In the genomic region with DNA sequence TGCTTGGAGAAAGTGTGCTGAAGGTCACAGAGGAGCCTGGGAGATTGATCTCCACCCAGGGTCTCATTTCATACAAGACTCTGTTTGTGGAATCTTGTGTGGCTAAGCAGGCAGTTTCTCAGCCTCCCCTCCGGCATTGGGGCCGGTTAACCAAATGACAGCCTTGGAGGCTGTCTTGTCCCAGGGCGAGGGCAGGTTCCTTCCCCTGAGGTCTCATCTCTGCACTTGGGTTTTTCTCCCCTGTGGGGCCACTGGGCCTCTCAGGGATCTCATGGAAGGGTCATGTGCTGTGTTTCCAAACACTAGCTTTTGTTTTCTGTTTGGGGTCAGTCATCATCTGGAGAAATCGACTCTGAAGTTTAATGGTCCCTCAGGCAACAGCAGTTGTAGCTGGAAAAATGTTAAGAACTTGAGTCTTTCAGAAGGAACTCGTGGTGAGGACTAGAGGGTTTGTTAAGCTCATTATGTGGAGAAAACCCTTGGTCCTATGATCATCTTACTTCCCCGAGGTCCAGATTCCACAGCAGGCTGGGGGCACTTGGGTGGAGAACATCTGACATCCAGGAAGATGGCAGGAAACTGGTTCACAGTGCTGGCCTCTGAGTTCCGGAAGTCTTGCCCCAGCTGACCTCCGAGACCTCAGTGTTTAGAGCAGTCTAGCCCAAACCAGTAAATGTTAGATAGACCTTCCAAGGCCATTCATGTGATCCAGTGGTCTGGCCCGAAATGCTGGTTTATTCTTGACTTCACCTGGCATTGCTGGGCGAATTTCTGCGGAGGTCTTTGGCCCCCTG, we compare ENCODE assay signal across 9 mouse cellular contexts.
DNase-seq lines count a peak whose midpoint lies in the region; ATAC-seq and TF ChIP-seq lines count a peak whose summit lies in the region.
"Had no signal": no experiment of that assay in that cellular context is flagged by ENCODE, and none has a peak within 500 bp of the region (broad histone marks: within the 10 kb centered on the region; RNA-seq: fewer than 3 reads in every experiment).

No protein-coding gene starts in this region.

- WGBS in hindbrain, embryonic 13.5 days, result 63% methylated on average over 11 of the region's 11 CpGs
- 65% methylated on average over 11 of the region's 11 CpGs for WGBS in hindbrain, embryonic 11.5 days
- WGBS in heart, embryonic 12.5 days, result 65% methylated on average over 11 of the region's 11 CpGs
- 60% methylated on average over 11 of the region's 11 CpGs for WGBS in lung, postnatal 0 days

- no peaks in the 10 kb centered on the region for H3K36me3 ChIP-seq in hindbrain, embryonic 13.5 days
- H3K36me3 ChIP-seq in hindbrain, embryonic 11.5 days (ENCODE audit: control insufficient read depth, insufficient read depth, low read length), result no peaks in the 10 kb centered on the region
- no peaks in the 10 kb centered on the region for H3K36me3 ChIP-seq in heart, embryonic 12.5 days
- no peaks in the 10 kb centered on the region for H3K36me3 ChIP-seq in lung, postnatal 0 days (ENCODE audit: insufficient read depth, low read length)
- H3K36me3 ChIP-seq: midbrain, embryonic 15.5 days had no signal

- peak overlapping the region; percentile 23; the same call in 1 of the 2 replicates for H3K4me2 ChIP-seq in hindbrain, embryonic 13.5 days
- H3K4me2 ChIP-seq in hindbrain, embryonic 11.5 days (replicated peaks; ENCODE audit: low read depth, low read length), result no peak overlapping the region
- H3K4me2 ChIP-seq in heart, embryonic 12.5 days, result peak overlapping the region; percentile 33; the same call in 1 of the 2 replicates
- peak overlapping the region; percentile 27; the same call in 1 of the 2 replicates for H3K4me2 ChIP-seq in lung, postnatal 0 days (replicated peaks; ENCODE audit: low read depth, low read length)
- H3K4me2 ChIP-seq: midbrain, embryonic 15.5 days had no signal

- no peak overlapping the region for H3K9ac ChIP-seq in hindbrain, embryonic 13.5 days
- no peak overlapping the region for H3K9ac ChIP-seq in hindbrain, embryonic 11.5 days (ENCODE audit: low read depth, low read length)
- H3K9ac ChIP-seq in heart, embryonic 12.5 days, result no peak overlapping the region
- no peak overlapping the region for H3K9ac ChIP-seq in lung, postnatal 0 days (replicated peaks; ENCODE audit: low read depth)
- H3K9ac ChIP-seq: midbrain, embryonic 15.5 days had no signal

- no peak for DNase-seq in hindbrain, embryonic 11.5 days (ENCODE audit: low spot score)
- DNase-seq in kidney, adult 8-10 months, result peak; percentile 32 to 37
- DNase-seq in lung, postnatal 0 days (ENCODE audit: low spot score), result peak; percentile 24
- no peak for DNase-seq in right cerebral cortex, postnatal 36 days (ENCODE audit: low spot score in 2 of 2)
- DNase-seq: left cerebral cortex, postnatal 4 days had no signal

- ATAC-seq in hindbrain, embryonic 13.5 days (ENCODE audit: low FRiP score), result no peak
- ATAC-seq in hindbrain, embryonic 11.5 days (ENCODE audit: low FRiP score), result no peak
- ATAC-seq in heart, embryonic 12.5 days (ENCODE audit: insufficient number of reproducible peaks, low FRiP score), result no peak
- ATAC-seq in lung, postnatal 0 days, result peak; percentile 78
- no peak for ATAC-seq in frontal cortex, adult (ENCODE audit: low TSS enrichment)
- ATAC-seq: midbrain, embryonic 15.5 days had no signal

- H3K27me3 ChIP-seq in hindbrain, embryonic 13.5 days, result no peaks in the 10 kb centered on the region
- no peaks in the 10 kb centered on the region for H3K27me3 ChIP-seq in hindbrain, embryonic 11.5 days (ENCODE audit: control insufficient read depth, insufficient read depth, low read length)
- H3K27me3 ChIP-seq in heart, embryonic 12.5 days (replicated peaks), result no peaks in the 10 kb centered on the region
- no peaks in the 10 kb centered on the region for H3K27me3 ChIP-seq in lung, postnatal 0 days (replicated peaks; ENCODE audit: insufficient read depth, low read length)
- H3K27me3 ChIP-seq: midbrain, embryonic 15.5 days had no signal

- peak; percentile 38; the same call in 1 of the 2 replicates for TF ChIP-seq EP300 in lung, postnatal 0 days (IDR thresholded peaks at IDR 0.05)

- H3K27ac ChIP-seq in hindbrain, embryonic 13.5 days, result peak overlapping the region; percentile 58; the same call in 1 of the 2 replicates
- H3K27ac ChIP-seq in hindbrain, embryonic 11.5 days (ENCODE audit: low read depth, low read length), result no peak overlapping the region
- H3K27ac ChIP-seq in heart, embryonic 12.5 days (ENCODE audit: poor library complexity, severe bottlenecking), result no peak overlapping the region
- H3K27ac ChIP-seq in lung, postnatal 0 days (ENCODE audit: low read length), result peak overlapping the region; percentile 64
- H3K27ac ChIP-seq: midbrain, embryonic 15.5 days had no signal

- no peak for TF ChIP-seq CTCF in lung, postnatal 0 days (IDR thresholded peaks at IDR 0.05)

- no peaks in the 10 kb centered on the region for H3K9me3 ChIP-seq in hindbrain, embryonic 13.5 days
- H3K9me3 ChIP-seq in hindbrain, embryonic 11.5 days (ENCODE audit: control insufficient read depth, low read length), result no peaks in the 10 kb centered on the region
- H3K9me3 ChIP-seq in heart, embryonic 12.5 days (replicated peaks), result no peaks in the 10 kb centered on the region
- H3K9me3 ChIP-seq in lung, postnatal 0 days (ENCODE audit: low read length), result no peaks in the 10 kb centered on the region
- H3K9me3 ChIP-seq: midbrain, embryonic 15.5 days had no signal

- H3K4me3 ChIP-seq in hindbrain, embryonic 13.5 days, result no peak overlapping the region
- no peak overlapping the region for H3K4me3 ChIP-seq in hindbrain, embryonic 11.5 days (ENCODE audit: low read depth, low read length)
- no peak overlapping the region for H3K4me3 ChIP-seq in heart, embryonic 12.5 days
- H3K4me3 ChIP-seq in lung, postnatal 0 days (ENCODE audit: low read depth, low read length), result no peak overlapping the region
- H3K4me3 ChIP-seq: midbrain, embryonic 15.5 days had no signal

- peaks cover 6% of the 10 kb centered on the region for H3K4me1 ChIP-seq in hindbrain, embryonic 13.5 days (replicated peaks)
- H3K4me1 ChIP-seq in hindbrain, embryonic 11.5 days (replicated peaks; ENCODE audit: control insufficient read depth, insufficient read depth, low read length), result no peaks in the 10 kb centered on the region
- peaks cover 26% of the 10 kb centered on the region for H3K4me1 ChIP-seq in heart, embryonic 12.5 days (replicated peaks)
- H3K4me1 ChIP-seq in lung, postnatal 0 days (ENCODE audit: insufficient read depth, low read depth, low read length), result no peaks in the 10 kb centered on the region; the same call in 1 of the 2 replicates
- H3K4me1 ChIP-seq: midbrain, embryonic 15.5 days had no signal

Comparison
In these comparisons a context has a peak if more than half of its experiments do, and no peak if none do; other contexts are left out.
1. H3K27ac ChIP-seq: peak in hindbrain, embryonic 13.5 days (single experiment) and lung, postnatal 0 days (single experiment); none in hindbrain, embryonic 11.5 days (single experiment) and heart, embryonic 12.5 days (single experiment).
2. DNase-seq: peak in kidney, adult 8-10 months (2 of 2) and lung, postnatal 0 days (single experiment); none in hindbrain, embryonic 11.5 days (single experiment) and right cerebral cortex, postnatal 36 days (0 of 2).